Mouse (Mus musculus) left cerebral cortex, adult 18-20 months (tissue): ENCODE results near the gene Gpat3. TPM values are rescaled to one million over a fixed set of nuclear protein-coding genes. Genes with fewer than 3 reads are reported as not detected.

Experiments used
- DNase-seq, 2 experiments: peaks; one replicate each; pipeline ENCODE4 v3.0.0; 2021 to 2022; ENCODE audit warnings: low spot score in 2 of 2, mixed read lengths in 1 of 2
- total RNA-seq, 2 experiments: library from RNA; stranded (reverse); gene quantifications; 2 replicates each; pipeline ENCODE4 v1.2.3; 2021

Gene Gpat3
- total RNA-seq, 2 experiments from 2014 or later, result 5.6 to 7.9 TPM

DNA sequence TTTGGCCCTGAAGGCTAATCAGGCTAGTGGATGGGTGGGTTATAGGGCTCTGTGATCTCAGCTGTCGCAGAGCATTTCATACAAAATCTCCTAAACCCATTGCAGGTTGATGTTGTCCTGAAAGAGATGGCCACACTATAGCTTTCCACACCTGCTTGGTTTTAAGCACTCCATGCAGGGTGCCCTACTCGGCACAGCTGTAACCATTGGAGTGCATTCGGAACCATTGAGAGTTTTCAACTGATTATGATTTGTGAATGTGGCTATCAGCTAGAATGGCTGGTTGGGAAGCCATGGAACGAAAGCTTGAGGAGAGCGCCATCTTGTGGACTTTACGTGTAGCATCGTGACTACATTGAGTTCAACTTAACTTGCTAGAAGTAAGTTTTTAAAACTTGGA is 69.5 kb downstream of the Gpat3 start:
- DNase-seq, result peak; percentile 38 to 41

- no peak for DNase-seq
Observed at GRCm38 (mm10) chr5:100915411-100915810, 69.9 kb downstream of the Gpat3 start.

DNA sequence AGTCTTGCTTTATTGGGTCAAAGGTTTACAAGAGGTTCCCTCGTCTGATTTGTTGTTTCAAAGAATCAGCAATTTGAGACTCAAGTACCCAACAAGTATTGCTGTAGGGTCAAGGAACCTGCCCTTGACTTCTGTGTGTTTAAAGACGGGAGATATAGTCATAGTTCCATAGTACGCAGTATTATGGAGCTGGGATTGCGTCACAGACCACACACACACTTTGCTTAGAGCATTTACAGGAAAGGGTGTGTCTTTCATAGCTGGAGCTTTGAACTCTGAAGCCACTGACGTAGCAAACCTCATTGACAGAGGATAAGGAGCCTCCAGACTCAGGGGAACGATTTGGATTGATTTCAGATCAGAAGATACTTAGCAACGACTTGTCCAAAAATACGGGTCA is 70.9 kb downstream of the Gpat3 start:
- no peak for DNase-seq

GRCm38 (mm10) chr5:100917252-100917774 is 71.8 kb downstream of the Gpat3 start:
- DNase-seq, result peak; percentile 43 to 71

GRCm38 (mm10) chr5:100919069-100919468 is 73.6 kb downstream of the Gpat3 start:
- DNase-seq, result peak; percentile 55 to 73

DNA sequence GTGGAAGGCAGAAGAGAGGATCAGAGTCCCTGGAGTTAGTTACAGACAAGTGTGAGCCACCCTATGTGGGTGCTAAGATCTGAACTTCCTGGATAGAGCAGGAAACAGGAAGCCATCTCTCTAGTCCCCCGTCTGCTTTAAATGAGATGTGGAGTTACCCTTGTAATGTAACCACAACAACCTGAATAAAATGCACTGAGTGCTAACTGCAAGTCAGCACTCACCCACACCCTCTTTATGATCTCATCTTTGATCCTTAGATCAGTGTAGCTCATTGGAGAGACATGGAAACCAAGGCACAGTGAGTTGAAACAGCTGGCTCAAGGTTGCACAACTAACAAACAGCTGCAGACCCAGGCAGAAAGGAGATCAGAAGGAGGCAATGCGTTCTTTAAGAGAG is 84.2 kb downstream of the Gpat3 start:
- DNase-seq, result no peak

DNA sequence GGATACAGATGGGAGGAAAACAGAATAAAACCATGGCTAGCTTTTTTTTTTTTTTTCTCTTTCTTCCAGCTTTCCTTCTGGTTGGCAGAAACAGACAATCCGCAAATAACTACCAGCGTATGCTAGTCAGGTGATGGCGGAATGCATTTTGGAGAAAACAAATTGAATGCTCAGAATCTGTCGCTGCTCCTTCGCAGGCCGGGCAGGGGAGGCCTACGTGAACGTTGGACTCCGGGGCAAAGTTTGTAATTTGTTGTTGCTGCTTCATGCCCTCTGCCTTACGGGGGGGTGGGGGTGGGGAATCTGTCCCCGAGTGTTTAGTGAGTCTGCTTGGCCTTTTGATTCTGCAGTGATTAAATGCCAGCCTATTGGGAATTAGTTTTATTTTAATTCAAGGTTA is 98.2 kb downstream of the Gpat3 start:
- no peak for DNase-seq

- no peak for DNase-seq
Observed at GRCm38 (mm10) chr5:100945336-100945735, 99.8 kb downstream of the Gpat3 start.

Other genes starting within 250 kb of the Gpat3 start
- gene Coq2, start 170.6 kb upstream of the Gpat3 start, total RNA-seq, result 10 to 100 TPM; 77.1 to 79.6 TPM
- 1 to 10 TPM; 1.2 to 1.9 TPM for gene Hpse, start 126.0 kb upstream of the Gpat3 start, total RNA-seq
- 10 to 100 TPM; 16.4 to 17.1 TPM for gene Helq, start 47.1 kb upstream of the Gpat3 start, total RNA-seq
- gene Mrps18c, start 47.1 kb upstream of the Gpat3 start, total RNA-seq, result 10 to 100 TPM; 59.9 to 63.8 TPM
- 10 to 100 TPM in 1 of 2 experiments, 1 to 10 TPM in 1; 8.7 to 11.8 TPM for gene Abraxas1, start 24.7 kb upstream of the Gpat3 start, total RNA-seq